Mouse (Mus musculus) stomach, postnatal 0 days (tissue): ENCODE data around the gene Cks1b.

Source experiments
- CTCF ChIP-seq: IDR thresholded peaks from 2 replicates; pipeline ENCODE4 v1.5.1; 2016; ENCODE audit warnings: antibody characterized with exemption, low read depth, mild to moderate bottlenecking, moderate library complexity
- EP300 ChIP-seq: optimal IDR thresholded peaks from 2 replicates; pipeline ENCODE3; 2016; ENCODE audit warnings: antibody characterized with exemption

GRCm38 (mm10) chr3:89388134-89388881, 29.9 kb downstream of the Cks1b start:
- TF ChIP-seq CTCF (no peak), EP300 (no peak)
